Mouse (Mus musculus) brown adipose tissue, adult 24 weeks (tissue): ENCODE results near the gene Chd6. TPM values are rescaled to one million over a fixed set of nuclear protein-coding genes. Genes with fewer than 3 reads are reported as not detected.

ENCODE experiments used
- H3K27ac ChIP-seq: fragments of 200-500 bp; replicated peaks from 2 replicates; pipeline ENCODE4 v1.5.1; 2012; ENCODE audit warnings: low read depth, mild to moderate bottlenecking, low read length
- H3K4me1 ChIP-seq: fragments of 200-500 bp; 2 replicates; pipeline ENCODE4 v1.6.1; 2012; ENCODE audit warnings: low read length, mixed read lengths; ENCODE audit not compliant: control insufficient read depth, insufficient read depth, insufficient read length
- H3K4me3 ChIP-seq: fragments of 200-500 bp; 2 replicates; pipeline ENCODE4 v1.5.1; 2012; ENCODE audit warnings: low read depth, mild to moderate bottlenecking, low read length, moderate library complexity; ENCODE audit not compliant: insufficient read depth
- polyA plus RNA-seq: library from polyadenylated mRNA; stranded (reverse); fragments of >200 nt; gene quantifications from 2 replicates; pipeline ENCODE4 v1.2.4, GENCODE M21; 2012; ENCODE audit not compliant: missing spikeins, insufficient read depth, insufficient read length

Gene Chd6
- polyA plus RNA-seq, 1 experiment, result 5.4 TPM

DNA sequence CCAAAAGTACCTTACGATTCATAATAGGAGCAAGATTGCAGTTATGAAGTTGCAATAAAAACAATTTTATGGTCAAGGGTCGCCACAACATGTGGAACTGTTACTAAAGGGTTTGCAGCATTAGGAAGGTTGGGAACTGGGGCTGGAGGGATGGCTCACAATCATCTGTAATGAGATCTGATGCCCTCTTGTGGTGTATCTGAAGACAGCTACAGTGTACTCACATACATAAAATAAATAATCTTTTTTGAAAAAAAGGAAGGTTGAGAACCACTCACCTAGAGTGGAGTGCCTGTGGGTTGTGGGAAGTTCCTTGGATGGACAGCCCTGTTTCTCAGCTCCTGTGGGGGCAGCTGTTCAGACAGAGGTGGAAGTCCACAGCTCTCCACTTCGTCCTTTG, 166.4 kb downstream of the Chd6 start:
- no peak overlapping the region for H3K4me3 ChIP-seq

DNA sequence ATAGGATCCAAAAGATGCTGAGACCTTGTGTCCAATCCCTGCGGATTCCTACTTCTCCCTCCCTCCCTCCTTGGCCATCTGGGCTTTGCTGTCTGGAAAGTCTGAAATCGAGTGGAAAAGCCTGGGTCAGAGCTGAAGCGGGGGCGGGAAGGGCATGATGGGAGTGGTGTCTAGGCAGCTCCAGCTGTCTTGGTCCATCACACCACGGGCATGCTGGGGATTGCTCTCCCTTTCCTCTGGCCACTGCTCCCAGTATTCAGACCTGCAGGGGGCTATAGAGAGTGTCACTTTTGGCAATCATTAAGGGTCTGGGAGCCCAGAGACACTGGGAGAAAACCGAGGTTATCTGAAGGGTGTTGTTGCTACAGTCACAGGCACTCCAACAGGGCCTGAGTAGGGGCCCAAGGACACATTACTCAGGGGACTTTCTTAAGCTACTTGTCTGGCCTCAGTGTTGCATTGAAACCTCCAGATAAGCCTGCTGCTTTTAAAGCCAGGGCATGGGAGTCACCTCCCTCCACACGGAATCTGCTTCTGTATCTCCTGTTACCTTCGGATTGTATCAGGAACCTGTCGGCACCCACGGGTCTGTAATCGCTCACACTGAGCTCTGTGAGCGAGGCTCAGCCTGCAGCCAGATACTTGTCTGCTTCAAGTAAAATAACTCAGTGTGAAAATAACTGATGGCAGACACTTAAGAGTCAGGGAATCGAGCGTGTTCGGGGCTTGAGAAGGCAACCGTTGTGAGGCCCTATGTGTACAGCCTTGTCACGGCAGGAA, 167.8 kb downstream of the Chd6 start:
- Histone ChIP-seq H3K4me3 (no peak overlapping the region), H3K4me1 (no peaks in the 10 kb centered on the region), H3K27ac (no peak overlapping the region)

More for the DNA sequence above, 166.4 kb downstream of the Chd6 start:
- Histone ChIP-seq H3K27ac (no peak overlapping the region), H3K4me1 (no peaks in the 10 kb centered on the region)

DNA sequence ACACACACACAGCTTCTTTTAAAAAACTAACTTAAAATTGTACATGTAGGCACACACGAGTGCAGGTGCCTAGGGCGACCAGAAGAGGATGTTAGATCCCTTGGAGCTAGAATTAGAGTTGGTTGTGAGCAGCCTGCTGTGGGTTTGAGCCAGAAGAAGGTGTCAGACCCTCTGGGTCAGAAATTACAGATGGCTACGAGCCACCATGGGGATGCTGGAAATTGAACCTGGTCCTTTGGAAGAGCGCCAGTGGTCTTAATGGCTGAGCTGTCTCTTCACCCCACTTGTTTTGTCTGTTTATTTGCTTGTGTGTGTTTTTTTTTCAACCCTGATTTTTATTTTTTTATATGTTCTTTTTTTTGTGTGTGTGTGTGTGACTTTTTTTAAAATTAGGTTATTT, 174.4 kb downstream of the Chd6 start:
- no peak overlapping the region for H3K4me3 ChIP-seq
- H3K27ac ChIP-seq, result no peak overlapping the region
- no peaks in the 10 kb centered on the region for H3K4me1 ChIP-seq

DNA sequence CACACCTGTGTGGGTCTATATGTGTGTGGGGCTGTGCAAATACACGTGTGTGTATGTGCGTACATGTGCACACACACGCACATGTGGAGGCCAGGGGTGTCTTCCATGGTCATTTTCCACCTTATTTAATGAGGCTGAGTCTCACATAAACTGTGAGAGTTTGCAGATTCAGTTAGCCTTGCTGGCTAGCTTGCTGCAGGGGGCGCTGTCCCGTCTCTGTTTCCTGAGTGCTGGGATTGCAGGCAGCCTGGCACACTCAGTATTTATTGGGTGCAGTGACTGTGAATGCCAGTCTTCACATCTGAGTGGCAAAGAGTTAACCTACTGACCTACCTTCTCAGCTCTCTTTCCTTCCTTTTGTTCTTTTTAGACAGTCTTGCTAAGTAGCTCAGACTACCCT, 175.0 kb downstream of the Chd6 start:
- Histone ChIP-seq H3K27ac (no peak overlapping the region), H3K4me3 (no peak overlapping the region)

DNA sequence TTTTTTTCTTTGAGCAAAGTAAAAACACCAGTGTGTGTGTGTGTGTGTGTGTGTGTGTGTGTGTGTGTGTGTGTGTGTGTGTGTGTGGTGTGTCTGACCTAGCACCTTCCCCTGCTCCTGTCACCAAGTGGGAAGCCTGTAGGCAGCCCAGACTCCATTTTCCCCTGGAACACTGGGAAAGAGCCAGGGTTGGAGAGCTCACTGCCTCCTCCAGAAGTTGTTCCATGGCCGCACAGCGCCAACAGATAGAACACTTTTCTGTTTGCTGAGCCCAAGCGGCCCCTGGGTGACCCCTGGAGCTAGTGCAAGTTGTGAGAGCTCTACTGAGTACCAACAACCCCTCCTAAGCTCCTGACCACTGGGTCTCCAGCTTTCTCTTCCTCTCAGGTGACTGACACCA, 175.9 kb downstream of the Chd6 start:
- Histone ChIP-seq H3K4me3 (no peak overlapping the region), H3K27ac (no peak overlapping the region), H3K4me1 (no peaks in the 10 kb centered on the region)

More for the DNA sequence above, 175.0 kb downstream of the Chd6 start:
- no peaks in the 10 kb centered on the region for H3K4me1 ChIP-seq

DNA sequence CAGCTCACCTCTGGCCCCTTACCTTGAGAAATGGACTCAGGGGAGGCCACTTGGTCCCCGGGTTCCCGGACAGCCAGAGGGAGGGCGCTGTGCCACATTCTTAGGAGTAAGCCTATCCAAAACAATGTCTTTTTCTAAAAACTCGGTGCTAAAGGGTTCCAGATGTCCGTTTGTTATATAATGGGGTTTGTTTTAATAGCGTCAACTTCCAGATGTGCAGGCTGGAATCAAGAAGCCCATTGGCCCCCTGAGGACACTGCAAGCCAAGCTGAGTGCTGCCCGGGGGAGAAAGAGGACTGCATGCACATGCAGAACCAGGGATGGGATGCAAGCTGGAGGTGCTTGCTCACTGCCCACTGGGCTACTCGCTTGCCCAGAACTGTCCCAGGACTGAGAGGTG, 176.6 kb downstream of the Chd6 start:
- Histone ChIP-seq H3K4me3 (no peak overlapping the region), H3K4me1 (no peaks in the 10 kb centered on the region), H3K27ac (no peak overlapping the region)

DNA sequence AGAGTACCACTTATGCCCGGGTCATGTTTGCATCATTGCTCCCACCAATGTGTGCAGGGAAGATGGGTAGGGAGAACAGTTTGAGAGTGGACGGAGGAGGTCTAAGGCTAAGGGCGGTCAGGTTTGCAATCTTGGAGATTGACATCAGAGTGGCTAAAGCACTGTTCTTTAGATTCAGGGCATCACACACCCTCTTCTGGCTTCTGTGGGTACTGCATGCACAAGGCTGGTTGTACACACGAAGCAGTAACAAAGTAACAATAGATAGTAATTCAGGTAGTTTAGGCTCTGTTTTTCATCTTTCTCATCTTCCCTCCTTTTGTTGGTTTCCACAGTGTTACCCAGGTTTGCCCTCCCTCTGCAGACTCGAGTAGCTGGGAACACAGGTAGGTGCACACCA, 177.5 kb downstream of the Chd6 start:
- no peak overlapping the region for H3K4me3 ChIP-seq
- no peak overlapping the region for H3K27ac ChIP-seq
- no peaks in the 10 kb centered on the region for H3K4me1 ChIP-seq

DNA sequence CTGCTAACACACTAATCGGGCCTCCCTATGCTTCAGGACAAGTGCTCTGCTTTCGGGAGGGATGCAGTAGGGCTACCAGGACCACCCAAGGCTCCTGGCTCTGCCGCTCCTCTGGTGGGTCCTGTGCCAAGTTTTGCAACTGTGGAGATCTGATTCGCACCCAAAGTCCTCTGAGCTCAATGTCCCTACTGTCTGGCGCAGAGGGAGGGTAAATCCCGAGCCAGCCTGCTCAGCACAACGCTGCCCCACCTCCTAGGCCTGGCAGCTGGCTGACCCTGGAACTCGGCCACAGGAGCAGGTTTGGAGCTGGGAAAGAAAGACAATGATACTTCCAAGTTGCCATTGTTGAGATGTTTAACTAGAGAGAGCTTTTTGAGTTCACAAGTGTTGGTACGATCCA, 183.7 kb downstream of the Chd6 start:
- Histone ChIP-seq H3K4me3 (no peak overlapping the region), H3K27ac (no peak overlapping the region), H3K4me1 (no peaks in the 10 kb centered on the region)

DNA sequence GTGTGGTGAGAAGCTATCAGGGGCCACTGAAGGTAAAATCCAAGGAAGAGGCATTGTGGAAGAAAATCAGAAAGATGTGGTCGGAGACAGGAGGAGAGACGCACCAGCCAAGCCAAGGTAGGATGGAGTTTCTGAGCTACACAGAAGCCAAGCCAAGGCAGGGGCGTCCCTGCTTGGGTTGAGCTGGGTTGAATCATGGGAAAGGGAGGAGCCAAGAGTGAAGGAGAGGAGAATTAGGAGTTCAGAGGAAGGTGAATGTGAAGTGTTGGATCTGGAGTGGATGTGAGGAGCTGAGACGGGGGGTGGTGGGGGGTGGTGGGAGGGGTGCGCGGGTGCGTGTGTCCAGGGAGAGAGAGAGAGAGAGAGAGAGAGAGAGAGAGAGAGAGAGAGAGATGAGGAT, 187.6 kb downstream of the Chd6 start:
- Histone ChIP-seq H3K4me1 (no peaks in the 10 kb centered on the region), H3K27ac (no peak overlapping the region), H3K4me3 (no peak overlapping the region)

DNA sequence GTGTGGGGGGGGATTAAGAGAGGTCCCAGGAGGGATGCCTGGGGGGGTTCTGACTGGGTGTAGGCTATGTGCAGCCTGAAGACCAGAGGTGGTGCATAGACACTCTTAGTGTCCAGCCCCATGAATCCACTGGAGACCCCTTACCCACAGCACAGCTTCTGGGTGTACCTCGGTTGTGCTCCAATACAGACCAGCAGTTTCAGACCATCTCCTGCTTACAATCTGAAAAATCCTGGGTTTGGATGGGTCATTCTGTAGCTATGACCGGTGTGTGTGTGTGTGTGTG, 190.0 kb downstream of the Chd6 start:
- Histone ChIP-seq H3K4me3 (no peak overlapping the region), H3K27ac (no peak overlapping the region), H3K4me1 (no peaks in the 10 kb centered on the region)

DNA sequence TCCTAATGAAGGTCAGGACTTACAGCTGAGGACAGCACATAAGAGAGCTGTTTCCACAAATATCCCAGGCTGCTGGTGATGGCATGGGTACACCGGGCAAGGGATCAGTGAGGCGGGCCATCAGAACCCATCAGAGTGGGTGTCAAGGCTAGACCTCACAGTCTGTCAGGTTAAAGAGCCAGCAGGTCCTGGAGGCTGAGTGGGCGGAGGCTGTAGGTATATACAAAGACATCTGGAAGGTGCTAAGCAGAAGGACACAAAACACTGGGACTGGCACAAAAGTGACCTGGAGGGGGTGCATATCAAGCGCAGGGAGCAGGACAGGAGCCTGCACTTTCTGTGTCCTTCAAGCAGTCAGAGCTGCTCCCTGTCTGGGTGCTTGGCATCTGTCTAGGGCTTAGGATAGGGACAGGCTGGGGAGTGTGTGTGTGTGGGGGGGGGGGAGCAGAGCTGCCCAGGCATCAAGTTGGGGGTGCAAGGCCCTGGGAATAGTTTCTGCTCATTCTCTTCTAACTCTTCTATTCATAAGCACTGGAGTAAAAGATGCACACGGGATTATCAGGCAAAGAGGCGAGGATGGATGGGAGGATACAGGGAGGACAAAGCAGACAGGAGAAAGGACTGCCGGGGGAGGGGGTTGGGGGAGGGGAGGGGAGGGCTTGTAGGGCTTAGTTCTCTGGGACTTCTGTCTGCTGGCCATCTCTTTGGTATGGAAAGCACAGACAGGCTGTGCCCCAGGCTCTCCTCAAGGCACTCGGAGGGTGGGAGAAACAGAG, 190.5 kb downstream of the Chd6 start:
- no peak overlapping the region for H3K4me3 ChIP-seq
- no peaks in the 10 kb centered on the region for H3K4me1 ChIP-seq
- H3K27ac ChIP-seq, result no peak overlapping the region

DNA sequence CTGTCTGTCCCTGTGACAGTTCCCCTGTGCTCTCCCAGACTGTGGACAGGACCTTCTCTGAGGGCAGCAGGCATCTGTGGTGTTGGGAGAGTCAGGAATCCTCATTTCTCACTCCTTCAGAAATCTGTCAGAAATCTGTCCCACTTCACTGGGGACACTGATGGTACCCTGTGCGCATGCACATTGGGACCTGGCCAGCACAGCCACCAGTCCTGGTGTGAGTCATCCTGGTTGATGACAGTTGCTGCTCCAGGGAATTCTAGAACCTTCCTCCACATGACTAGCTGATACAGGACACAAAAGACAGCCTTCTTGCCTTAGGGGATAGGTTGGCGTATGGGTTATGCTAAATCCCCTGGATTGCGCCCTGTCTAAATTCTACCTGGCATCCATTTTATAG, 191.6 kb downstream of the Chd6 start:
- no peaks in the 10 kb centered on the region for H3K4me1 ChIP-seq
- H3K27ac ChIP-seq, result no peak overlapping the region
- H3K4me3 ChIP-seq, result no peak overlapping the region

DNA sequence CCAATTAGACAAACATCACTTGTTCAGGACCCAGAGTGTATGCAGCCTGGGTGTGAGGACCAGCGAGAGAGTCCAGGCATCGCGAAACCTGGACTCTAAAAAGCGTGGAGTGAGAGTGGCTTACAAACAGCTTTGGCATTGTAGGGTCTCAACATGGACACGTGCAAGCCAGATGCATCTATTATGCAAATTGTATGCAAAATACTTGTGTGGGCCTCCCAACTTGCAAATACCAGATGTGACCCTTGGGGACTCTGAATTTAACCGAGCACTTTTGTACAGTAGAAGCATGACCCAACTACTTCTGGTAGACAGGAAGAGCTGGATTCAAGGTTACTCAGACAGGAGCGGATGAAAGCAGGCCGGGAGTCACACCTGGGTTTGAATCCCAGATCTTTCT, 192.2 kb downstream of the Chd6 start:
- Histone ChIP-seq H3K27ac (no peak overlapping the region), H3K4me3 (no peak overlapping the region), H3K4me1 (no peaks in the 10 kb centered on the region; the same call in 1 of the 2 replicates)

DNA sequence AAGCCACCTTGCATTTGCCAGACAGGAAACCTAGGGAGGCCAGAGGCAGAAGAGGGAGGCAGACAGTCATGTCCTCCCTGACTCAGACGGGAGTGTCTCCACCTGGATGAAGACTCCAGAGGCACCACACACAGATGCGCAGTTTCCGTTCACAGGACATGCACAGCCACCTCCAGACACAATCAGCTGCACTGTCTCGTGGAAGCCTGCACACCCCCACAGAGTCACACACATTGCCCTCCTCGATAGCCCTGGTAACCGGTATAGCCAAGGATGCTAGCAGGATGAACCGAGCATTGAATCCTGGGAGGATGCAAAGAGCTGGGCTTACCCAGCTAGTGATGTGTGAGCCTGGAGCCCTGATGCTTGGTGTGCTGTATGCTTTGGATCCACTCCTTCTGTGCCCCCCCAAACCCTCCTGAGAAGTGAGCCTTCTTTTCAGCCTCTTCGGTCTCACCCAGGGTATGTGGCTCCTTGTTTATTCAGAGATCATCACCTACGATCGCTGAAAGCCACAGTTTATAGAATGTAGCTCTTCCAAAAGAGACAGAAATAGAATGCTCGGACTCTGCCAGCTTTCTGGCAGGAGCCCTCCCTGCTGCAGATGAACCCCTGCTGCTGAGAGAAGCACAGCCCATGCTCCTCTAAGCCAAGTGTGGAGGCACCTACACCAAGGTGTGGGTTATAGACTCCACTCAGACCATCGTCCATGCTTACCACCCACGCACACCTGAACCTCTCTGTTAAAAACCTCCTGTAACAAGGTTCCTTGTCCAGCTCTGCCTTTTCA, 192.9 kb downstream of the Chd6 start:
- no peak overlapping the region for H3K4me3 ChIP-seq
- no peaks in the 10 kb centered on the region; the same call in 1 of the 2 replicates for H3K4me1 ChIP-seq
- no peak overlapping the region for H3K27ac ChIP-seq

DNA sequence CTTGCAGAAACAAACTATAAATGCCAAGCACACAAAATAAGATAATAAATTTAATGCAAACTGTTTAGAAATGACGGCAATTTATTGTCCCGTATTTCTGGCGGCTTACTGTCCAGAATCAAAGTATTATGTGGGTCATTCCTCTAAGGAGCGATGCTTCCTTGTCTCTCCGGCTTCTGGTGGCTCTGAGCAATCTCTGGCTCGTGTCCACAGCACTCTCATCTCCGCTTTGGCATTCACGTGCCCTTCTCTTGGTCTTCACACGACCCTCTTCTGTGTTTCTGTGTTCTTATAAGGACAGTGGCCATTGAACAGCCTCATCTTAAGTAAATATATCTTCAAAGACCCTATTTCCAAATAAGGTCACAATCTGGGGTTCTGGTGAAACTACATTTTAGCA, 194.2 kb downstream of the Chd6 start:
- H3K4me1 ChIP-seq, result no peaks in the 10 kb centered on the region; the same call in 1 of the 2 replicates
- H3K4me3 ChIP-seq, result no peak overlapping the region
- H3K27ac ChIP-seq, result no peak overlapping the region
